Mouse (Mus musculus) MEL (cell line): ENCODE data around the gene Cog6.
A peak's percentile ranks its signal among the peaks of the same experiment; 100 is the strongest.

Source experiments
- CHD1 ChIP-seq: IDR thresholded peaks from 2 replicates; pipeline ENCODE4 v1.6.1; 2012; ENCODE audit warnings: low read depth, mild to moderate bottlenecking, inconsistent platforms, low read length, improper control_type of control experiment
- SMC3 ChIP-seq: IDR thresholded peaks from 2 replicates; pipeline ENCODE4 v1.6.1; 2011; ENCODE audit warnings: low read depth, low read length, improper control_type of control experiment
- TCF12 ChIP-seq: IDR thresholded peaks from 2 replicates; pipeline ENCODE4 v1.6.1; 2014; ENCODE audit warnings: low read depth, mild to moderate bottlenecking, inconsistent platforms, low read length, improper control_type of control experiment, moderate library complexity

- peak; percentile 58 for TF ChIP-seq SMC3
- TF ChIP-seq TCF12 = no peak
- TF ChIP-seq CHD1 = no peak
These were observed 12.5 kb downstream of the Cog6 start for GRCm38 (mm10) chr3:53004406-53005114.
